Mouse (Mus musculus): ENCODE results near the gene Hspd1.
"Not testable (repeated sequence)": the region's sequence is repeated elsewhere in the genome, so short reads cannot be mapped to it uniquely, and the experiment has no call there.

The Hspd1 gene

GRCm38 (mm10) chr1:55087932-55088610 is at the start of gene Hspd1, which contains the start of gene Hspe1:
Gene Hspd1, minus strand, starts transcription at chr1:55088243.
Gene Hspe1, plus strand, starts transcription at chr1:55088132.
- peak; percentile 99 for DNase-seq (ENCODE audit: low spot score in 2 of 2)

GRCm38 (mm10) chr1:55135846-55136245 is 47.8 kb upstream of the Hspd1 start:
- no peak for DNase-seq (ENCODE audit: low spot score in 2 of 2)

GRCm38 (mm10) chr1:55134301-55134700 is 46.3 kb upstream of the Hspd1 start:
- DNase-seq (ENCODE audit: low spot score in 2 of 2): no peak

- DNase-seq (ENCODE audit: low spot score in 2 of 2): no peak
Observed at GRCm38 (mm10) chr1:55133173-55133572, 45.1 kb upstream of the Hspd1 start.

GRCm38 (mm10) chr1:55132308-55132707 is 44.3 kb upstream of the Hspd1 start:
- DNase-seq (ENCODE audit: low spot score in 2 of 2): no peak

- DNase-seq (ENCODE audit: low spot score in 2 of 2): peak; percentile 65 to 74
Observed at GRCm38 (mm10) chr1:55131424-55132014, 43.5 kb upstream of the Hspd1 start.

GRCm38 (mm10) chr1:55130943-55131401 is 42.9 kb upstream of the Hspd1 start, which contains the start of gene Mob4:
Gene Mob4, plus strand, starts transcription at chr1:55131231.
- peak; percentile 87 to 91 for DNase-seq (ENCODE audit: low spot score in 2 of 2)

- DNase-seq (ENCODE audit: low spot score in 2 of 2): no peak
Observed at GRCm38 (mm10) chr1:55130190-55130916, 42.3 kb upstream of the Hspd1 start.

- DNase-seq (ENCODE audit: low spot score in 2 of 2): no peak
Observed at GRCm38 (mm10) chr1:55129716-55130115, 41.7 kb upstream of the Hspd1 start.

- DNase-seq (ENCODE audit: low spot score in 2 of 2): not testable (repeated sequence)
Observed at GRCm38 (mm10) chr1:55124136-55124535, 36.1 kb upstream of the Hspd1 start.

GRCm38 (mm10) chr1:55123561-55123960 is 35.5 kb upstream of the Hspd1 start:
- DNase-seq (ENCODE audit: low spot score in 2 of 2): no peak

- DNase-seq (ENCODE audit: low spot score in 2 of 2): no peak
Observed at GRCm38 (mm10) chr1:55123046-55123445, 35.0 kb upstream of the Hspd1 start.

GRCm38 (mm10) chr1:55109066-55109766 is 21.2 kb upstream of the Hspd1 start:
- DNase-seq (ENCODE audit: low spot score in 2 of 2): no peak

GRCm38 (mm10) chr1:55108473-55108872 is 20.4 kb upstream of the Hspd1 start:
- DNase-seq (ENCODE audit: low spot score in 2 of 2): no peak

- no peak for DNase-seq (ENCODE audit: low spot score in 2 of 2)
Observed at GRCm38 (mm10) chr1:55107644-55108043, 19.6 kb upstream of the Hspd1 start.

- DNase-seq (ENCODE audit: low spot score in 2 of 2): no peak
Observed at GRCm38 (mm10) chr1:55106919-55107585, 19.0 kb upstream of the Hspd1 start.

- no peak for DNase-seq (ENCODE audit: low spot score in 2 of 2)
Observed at GRCm38 (mm10) chr1:55092469-55092868, 4.4 kb upstream of the Hspd1 start.

- DNase-seq (ENCODE audit: low spot score in 2 of 2): peak in 1 of 2 experiments; percentile 7
Observed at GRCm38 (mm10) chr1:55092056-55092455, 4.0 kb upstream of the Hspd1 start.

- DNase-seq (ENCODE audit: low spot score in 2 of 2): no peak
Observed at GRCm38 (mm10) chr1:55089498-55090064, 1.5 kb upstream of the Hspd1 start.

GRCm38 (mm10) chr1:55088611-55089497 is 811 bp upstream of the Hspd1 start:
- DNase-seq (ENCODE audit: low spot score in 2 of 2): no peak

Data from urinary bladder, postnatal 36 days (tissue).